Mouse (Mus musculus) liver (tissue): ENCODE results near the gene Ktn1.

Experiments used
- DNase-seq: peaks from one replicate; pipeline ENCODE4 v3.0.0-alpha.2; 2020; ENCODE audit warnings: mixed read lengths

The Ktn1 gene

GRCm38 (mm10) chr14:47648218-47648617 is at the start of gene Ktn1:
Gene Ktn1, plus strand, starts transcription at chr14:47648448.
- no peak for DNase-seq

DNA sequence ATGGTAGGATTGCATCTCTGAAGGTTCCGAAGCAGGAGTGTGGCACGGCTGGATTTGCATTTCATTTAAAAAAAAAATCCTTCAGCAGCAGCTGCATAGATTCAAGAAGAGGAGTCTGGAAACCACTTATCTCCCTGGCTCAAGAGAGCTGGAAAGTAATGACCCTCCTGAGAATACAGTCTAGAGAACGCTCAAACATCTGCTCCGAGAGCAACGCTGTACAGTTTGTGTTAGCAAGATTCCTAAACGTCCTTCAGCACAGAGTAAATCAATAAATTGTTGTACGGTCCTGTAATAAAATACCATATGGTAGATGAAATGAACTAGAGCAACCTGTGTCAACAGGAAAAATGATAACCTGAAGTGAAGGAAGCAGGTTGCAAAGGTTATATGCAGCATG is 35.0 kb upstream of the Ktn1 start:
- no peak for DNase-seq

- no peak for DNase-seq
Observed at GRCm38 (mm10) chr14:47618891-47619290, 29.4 kb upstream of the Ktn1 start.

DNA sequence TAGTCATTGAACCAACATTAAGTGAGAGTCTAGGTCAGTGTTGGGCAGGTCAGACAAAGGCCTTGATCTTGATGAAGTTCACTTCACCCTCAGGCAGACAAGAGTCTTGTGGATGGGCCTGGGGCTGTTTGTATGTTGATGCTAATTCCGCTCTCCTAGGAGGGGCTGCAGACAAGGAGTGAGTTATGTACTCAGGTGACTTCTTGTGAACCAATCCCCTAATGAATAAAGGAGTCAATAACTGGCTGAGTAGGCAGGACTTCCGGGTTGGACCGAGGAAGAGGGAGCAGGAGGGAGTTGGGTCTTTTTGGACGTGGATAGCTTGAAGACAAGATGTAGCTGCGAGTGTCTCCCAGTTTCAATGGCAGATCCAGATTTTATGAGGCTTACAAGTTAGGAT is 26.3 kb upstream of the Ktn1 start:
- no peak for DNase-seq

GRCm38 (mm10) chr14:47624837-47625236 is 23.4 kb upstream of the Ktn1 start:
- no peak for DNase-seq

GRCm38 (mm10) chr14:47626143-47626542 is 22.1 kb upstream of the Ktn1 start:
- no peak for DNase-seq

DNA sequence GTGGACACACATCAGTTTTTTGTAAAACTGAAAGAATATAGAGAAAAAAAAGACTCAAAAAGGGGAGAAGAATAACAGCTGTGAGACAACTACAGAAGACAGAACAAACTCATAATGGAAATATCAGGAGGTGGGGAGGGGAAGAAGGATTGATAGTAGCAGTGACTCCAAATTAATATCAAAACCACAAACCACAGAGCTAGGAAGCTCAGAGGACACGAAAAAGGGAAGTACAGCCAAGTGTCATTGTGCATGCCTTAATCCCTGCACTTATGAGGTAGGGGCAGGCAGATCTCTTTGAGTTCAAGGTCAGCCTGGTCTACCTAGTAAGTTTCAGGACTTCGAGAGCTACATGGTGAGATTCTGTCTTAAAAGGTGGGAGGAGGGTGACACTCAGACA is 21.4 kb upstream of the Ktn1 start:
- DNase-seq = no peak

GRCm38 (mm10) chr14:47627360-47627759 is 20.9 kb upstream of the Ktn1 start:
- no peak for DNase-seq

DNA sequence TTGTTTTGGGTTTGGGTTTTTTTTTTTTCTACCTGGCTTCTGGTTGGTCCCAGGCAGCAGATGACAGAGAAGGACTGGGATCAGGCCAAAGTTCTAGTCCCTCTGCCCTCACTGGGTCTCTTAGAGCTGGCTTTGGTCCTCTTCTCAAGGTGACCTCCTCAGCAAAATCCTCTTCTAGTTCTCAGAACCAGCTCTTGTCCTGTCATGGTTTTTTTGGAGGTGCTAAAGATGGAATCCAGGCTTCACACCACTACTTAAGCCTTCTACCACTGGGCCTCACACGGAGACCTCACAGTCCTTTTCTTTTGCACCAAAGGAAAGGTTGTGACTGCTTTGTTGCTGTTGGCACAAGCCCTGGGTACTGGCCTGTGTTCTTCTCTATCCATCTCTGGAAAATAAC is 15.8 kb upstream of the Ktn1 start:
- DNase-seq = no peak

GRCm38 (mm10) chr14:47634410-47634809 is 13.8 kb upstream of the Ktn1 start:
- peak; percentile 37 for DNase-seq

DNA sequence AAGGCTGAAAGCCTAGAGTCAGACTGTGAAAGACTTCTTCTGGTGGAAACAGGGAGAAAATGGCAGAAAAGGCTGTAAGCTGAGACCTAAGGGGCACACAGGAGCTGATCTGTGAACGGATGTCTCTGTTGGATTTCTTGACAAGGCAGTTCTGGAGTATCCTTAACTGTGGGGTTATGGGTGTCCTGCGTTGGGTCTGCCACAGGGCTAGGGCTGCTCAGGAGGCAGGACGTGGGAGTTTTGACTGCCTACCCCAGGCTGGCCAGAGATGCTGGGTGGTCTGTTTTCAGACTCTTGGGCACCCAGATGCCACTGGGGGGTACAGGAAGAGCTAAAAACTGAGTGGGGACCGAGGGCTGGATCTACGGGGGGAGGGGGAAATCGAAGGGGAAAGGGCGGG is 13.4 kb upstream of the Ktn1 start:
- no peak for DNase-seq

GRCm38 (mm10) chr14:47638316-47638895 is 9.8 kb upstream of the Ktn1 start:
- DNase-seq = no peak

DNA sequence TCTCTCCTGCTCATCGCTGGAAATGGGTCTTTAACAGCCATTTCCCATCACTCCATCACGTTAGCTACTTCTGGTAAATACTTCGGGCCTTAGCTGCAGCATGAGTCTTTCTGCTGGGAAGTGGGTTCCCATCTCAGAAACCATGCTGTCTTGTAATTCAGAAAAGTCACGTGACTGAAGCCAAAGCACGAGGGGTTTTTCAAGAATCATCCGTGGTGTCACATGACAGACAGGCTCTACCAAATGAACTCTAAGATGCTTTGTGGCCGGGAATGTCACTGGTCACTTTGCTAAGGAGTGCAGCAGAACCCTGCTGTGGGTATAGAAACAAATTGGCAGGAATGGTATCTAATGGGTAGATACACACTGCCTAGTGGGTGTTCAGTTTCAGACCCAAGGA is 2.6 kb upstream of the Ktn1 start:
- DNase-seq = no peak

DNA sequence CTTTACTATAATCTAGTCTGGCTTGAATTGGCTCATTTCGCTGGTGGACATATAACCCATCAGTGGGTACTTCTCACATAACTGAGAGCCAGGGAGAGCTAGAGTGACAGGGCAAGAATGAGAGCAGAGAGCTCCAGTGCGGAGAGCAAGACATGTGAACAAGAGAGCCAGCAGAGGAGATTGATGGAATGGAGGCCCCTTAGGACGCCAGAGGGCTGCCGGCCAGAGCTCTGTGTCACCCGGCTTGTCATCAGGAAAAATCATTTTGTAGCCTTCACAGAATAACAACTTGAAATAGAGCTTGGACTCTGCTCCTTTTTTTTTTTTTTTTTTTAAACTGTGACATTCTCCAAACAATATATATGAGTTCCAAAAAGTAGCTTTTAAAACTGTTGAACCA is 2.0 kb upstream of the Ktn1 start:
- DNase-seq = no peak

DNA sequence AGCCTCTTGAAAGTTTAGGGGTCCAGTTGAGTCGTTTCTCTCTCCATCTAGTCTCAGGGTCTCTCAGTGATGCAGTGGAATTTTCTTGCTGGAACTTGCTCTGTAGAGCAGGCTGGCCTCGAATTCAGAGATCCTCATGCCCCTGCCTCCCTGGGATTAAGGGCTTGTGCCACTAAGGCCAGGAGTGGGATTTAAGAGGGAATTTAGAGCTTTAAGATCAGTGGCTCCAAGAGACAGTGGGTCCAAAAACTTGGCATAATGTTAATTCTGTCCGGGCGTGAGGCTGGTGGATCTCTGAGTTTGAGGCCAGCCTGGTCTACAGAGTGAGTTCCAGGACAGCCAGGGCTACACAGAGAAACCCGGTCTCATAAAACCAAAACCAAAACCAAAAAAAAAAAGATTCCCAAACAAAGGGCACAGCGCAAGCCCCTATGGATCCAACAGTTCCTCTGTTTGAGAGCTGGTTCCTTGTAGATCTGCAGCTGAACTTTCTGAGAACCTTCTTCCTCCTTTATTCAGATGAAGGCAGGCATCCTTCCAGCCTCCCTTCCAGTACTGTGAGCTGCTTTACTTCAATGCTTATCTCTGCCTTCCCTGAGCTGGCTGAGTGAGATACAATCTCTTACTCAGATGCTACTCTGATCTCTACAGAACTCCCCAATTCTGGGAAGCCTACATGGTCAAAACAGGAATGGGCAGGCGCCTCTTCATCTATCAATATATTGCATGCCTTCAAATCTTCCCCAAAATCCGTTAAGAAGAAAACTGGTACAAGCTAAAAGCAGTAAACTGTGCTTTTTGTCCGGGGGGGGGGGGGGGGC is 1.3 kb upstream of the Ktn1 start:
- DNase-seq = no peak

DNA sequence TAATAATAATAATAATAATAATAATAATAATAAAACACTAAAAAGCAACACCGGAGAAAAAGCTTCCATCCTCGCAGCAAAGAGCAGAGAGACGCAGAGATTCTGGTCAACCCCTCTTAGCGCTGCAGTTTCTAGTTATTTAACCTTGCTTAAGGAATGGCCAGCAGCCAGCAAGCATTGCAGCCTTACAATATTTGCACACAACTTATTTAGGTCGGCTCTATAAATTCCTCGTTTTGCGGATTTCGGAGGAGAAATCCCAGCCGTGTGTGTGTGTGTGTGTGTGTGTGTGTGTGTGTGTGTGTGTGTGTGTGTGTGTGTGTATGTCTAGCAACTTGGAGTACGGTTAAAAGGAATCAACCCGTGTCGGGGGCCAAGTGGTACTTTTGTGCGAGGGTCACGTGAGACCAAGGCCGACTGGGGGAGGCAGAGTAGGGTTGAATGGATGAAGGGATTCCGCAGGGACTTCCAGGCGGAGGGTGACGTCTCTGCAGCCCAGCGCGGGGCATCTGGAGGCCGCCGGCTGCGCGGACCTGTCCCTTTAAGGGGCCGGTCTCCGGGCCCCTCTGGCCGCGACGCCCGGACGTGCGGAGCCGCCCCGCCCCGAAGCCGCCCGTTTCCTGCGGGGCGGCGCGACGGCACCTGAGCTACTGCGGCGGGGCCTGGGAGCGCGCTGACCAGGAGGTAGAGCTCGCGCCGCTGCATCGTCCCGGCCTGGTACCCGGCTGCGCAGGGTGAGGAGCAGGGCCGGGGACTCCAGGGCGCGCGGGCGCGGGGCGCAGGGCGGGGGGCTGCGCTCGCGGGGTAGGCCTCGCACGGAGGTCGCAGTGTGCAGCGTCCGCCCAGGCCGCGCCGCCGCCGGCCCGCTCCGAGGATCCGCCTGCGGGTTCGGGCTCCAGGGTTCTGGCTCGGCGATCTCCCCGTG is 720 bp downstream of the Ktn1 start:
- DNase-seq = peak; percentile 78

- peak; percentile 66 for DNase-seq
Observed at GRCm38 (mm10) chr14:47649631-47650337, 1.5 kb downstream of the Ktn1 start.

DNA sequence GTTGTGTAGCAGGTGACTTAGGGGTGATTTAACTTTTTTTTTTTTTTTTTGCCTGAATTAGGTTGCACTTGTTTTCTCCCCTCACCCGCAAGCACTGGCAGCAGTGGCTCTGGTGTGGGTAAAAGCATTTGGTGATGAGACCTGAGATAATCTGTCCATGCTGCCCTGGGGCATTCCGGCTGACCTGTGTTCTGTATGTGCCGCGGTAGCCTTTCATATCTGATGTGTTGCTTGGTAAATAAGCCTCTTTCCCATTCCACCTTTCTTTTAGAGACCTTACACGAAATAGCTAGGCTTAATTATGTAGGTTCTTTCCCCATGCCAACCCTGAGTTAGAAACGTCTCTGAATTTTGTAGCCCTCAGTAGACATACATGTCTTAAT is 2.1 kb downstream of the Ktn1 start:
- no peak for DNase-seq

GRCm38 (mm10) chr14:47651272-47651671 is 3.0 kb downstream of the Ktn1 start:
- DNase-seq = no peak

GRCm38 (mm10) chr14:47655444-47655843 is 7.2 kb downstream of the Ktn1 start:
- DNase-seq = no peak

DNA sequence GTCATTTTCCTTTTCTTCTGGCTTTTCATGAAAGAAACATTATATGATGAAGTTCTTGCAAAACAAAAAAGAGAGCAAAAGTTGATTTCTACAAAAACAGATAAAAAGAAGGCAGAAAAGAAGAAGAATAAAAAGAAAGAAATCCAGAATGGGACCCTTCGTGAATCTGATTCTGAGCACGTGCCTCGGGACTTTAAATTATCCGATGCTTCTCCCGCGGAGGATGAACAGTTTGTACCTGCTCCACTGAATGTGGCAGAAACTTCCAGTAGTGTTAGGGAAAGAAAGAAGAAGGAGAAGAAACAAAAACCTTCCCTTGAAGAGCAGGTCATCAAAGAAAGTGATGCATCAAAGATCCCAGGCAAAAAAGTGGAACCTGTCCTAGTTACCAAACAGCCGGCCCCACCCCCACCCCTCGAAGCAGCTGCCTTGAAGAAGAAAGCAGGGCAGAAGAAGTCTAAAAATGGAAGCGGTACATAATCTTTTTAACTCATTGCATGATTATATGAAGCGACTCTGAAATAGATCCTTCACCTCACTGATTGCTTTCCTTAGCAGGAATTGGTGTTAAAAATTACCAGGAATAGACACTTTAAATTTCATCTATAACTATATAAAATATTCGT is 15.7 kb downstream of the Ktn1 start:
- DNase-seq = no peak

DNA sequence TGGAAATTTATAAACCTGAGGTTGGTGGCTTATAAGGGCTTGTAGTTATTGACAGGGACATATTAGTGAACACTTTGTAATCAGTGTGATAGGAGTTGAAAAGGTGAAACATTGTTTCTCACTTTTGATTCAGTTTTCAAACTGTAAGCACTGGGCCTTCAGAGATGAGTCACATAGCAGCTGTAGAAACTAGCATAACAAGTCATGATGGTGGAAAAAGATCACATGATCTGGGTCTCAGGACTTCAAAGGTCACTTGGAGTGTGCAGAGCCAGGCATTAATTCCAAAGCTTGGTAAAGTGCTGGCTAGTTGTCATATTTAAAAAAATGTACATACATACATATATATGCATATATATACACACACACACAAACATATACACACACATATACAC is 16.2 kb downstream of the Ktn1 start:
- DNase-seq = no peak
